Mouse (Mus musculus): ENCODE data around the gene Dnah11.

DNA sequence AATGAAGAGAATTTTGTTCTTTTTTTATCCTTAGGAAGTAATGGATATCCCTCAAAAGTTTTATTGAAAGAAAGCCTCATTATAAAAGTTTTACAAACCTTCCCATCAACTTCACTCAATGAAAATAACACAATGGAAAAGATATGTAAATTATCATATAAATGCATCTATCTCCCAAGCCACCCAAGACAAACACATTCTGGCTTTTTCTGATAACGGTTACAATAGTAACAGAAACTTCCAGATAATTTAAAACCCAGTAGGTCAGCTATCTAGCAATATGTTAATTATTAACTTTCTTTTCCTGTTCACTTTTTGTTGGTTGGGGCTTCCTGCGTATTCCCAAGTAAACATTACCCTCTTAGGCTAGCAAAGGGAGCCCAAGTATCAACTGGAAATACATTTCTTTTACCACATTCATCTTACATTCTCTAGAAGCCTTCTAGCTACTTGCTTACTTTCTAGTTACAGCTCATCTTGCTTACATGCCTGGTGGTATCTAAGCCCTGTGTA is 51.3 kb downstream of the Dnah11 start:
- TF ChIP-seq CTCF (IDR thresholded peaks at IDR 0.05; ENCODE audit: low read depth, low read length) (no peak), POLR2A (IDR thresholded peaks at IDR 0.05; ENCODE audit: borderline replicate concordance, low read depth, low read length) (no peak)

Measured in bone marrow macrophage, adult 2 months (primary cell).